21 mouse cellular contexts compared by ENCODE assay signal in the genomic region with DNA sequence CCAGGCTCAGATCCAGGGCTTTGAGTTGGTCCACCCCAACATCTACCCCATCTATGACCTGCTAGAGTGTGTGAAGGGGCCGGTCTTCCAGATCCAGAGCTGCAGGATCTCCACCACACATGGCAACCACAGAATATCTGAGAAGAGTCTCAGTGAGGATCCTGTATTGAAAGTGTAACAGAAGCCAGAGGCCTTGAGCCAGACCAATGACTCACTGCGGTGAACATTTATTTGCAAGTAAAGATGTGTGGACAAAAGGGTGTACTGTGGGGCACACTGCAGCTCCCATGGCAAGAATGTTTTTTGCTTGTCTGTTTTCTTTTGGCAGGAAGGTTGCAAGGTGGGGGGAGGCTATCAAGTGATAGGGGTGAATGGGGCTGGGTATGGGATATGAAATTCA. TPM values are rescaled to one million over a fixed set of nuclear protein-coding genes. Genes with fewer than 3 reads are reported as not detected.
"Had no signal": no experiment of that assay in that cellular context is flagged by ENCODE, and none has a peak within 500 bp of the region (broad histone marks: within the 10 kb centered on the region; RNA-seq: fewer than 3 reads in every experiment).

No protein-coding gene starts in this region.

- H3K36me3 ChIP-seq: liver, embryonic 12.5 days had no signal

- ATAC-seq: liver, embryonic 12.5 days had no signal

- H3K9me3 ChIP-seq: limb, embryonic 15.5 days; liver, embryonic 12.5 days; lung, embryonic 15.5 days; neural tube, embryonic 12.5 days had no signal

- H3K27me3 ChIP-seq: limb, embryonic 15.5 days; liver, embryonic 12.5 days; lung, embryonic 15.5 days; neural tube, embryonic 12.5 days had no signal

- H3K4me2 ChIP-seq: limb, embryonic 15.5 days; liver, embryonic 12.5 days; lung, embryonic 15.5 days; neural tube, embryonic 12.5 days had no signal

- H3K27ac ChIP-seq: kidney, postnatal 0 days; limb, embryonic 15.5 days; liver, embryonic 12.5 days; lung, embryonic 15.5 days; macrophage; neural tube, embryonic 12.5 days had no signal

- H3K9ac ChIP-seq: limb, embryonic 15.5 days; liver, embryonic 12.5 days; lung, embryonic 15.5 days; neural tube, embryonic 12.5 days had no signal

- DNase-seq: kidney, adult 9 months; kidney, postnatal 36 days; layer of hippocampus, adult 9-11 months; layer of hippocampus, postnatal 36 days; lung, postnatal 14 days; midbrain, embryonic 14.5 days; retina, postnatal 1 day; thymus, postnatal 4 days had no signal

- H3K4me1 ChIP-seq: limb, embryonic 15.5 days; liver, embryonic 12.5 days; lung, embryonic 15.5 days; neural tube, embryonic 12.5 days had no signal

- H3K4me3 ChIP-seq: limb, embryonic 15.5 days; liver, embryonic 12.5 days; lung, embryonic 15.5 days; neural tube, embryonic 12.5 days had no signal

RNA-seq across cellular contexts. Expression of a gene that starts 35.7 kb away (rescaled TPM):
- total RNA-seq: layer of hippocampus, adult 18-20 months; layer of hippocampus, postnatal 36 days; left cerebral cortex, adult 8-10 months; left cerebral cortex, postnatal 25 days; monocyte, adult 5-6 weeks had no signal
- polyA plus RNA-seq: kidney, postnatal 0 days; limb, embryonic 11.5 days; limb, embryonic 15.5 days; liver, embryonic 12.5 days; liver, embryonic 16.5 days; lung, embryonic 15.5 days; macrophage; midbrain, embryonic 14.5 days; neural tube, embryonic 12.5 days; stomach, embryonic 16.5 days had no signal
